Mouse (Mus musculus) G1E (cell line): ENCODE measurements around the gene Rbm4b.

Experiments used
- CTCF ChIP-seq: IDR thresholded peaks from 2 replicates; pipeline ENCODE4 v1.5.1; 2012; ENCODE audit warnings: low read depth, low read length, inconsistent platforms, mixed read lengths
- GATA2 ChIP-seq: IDR thresholded peaks from 2 replicates; pipeline ENCODE4 v1.6.1; 2012; ENCODE audit warnings: low read depth, low read length, inconsistent platforms, borderline replicate concordance
- POLR2AphosphoS5 ChIP-seq: IDR thresholded peaks from 2 replicates; pipeline ENCODE4 v1.6.1; 2012; ENCODE audit warnings: low read depth, low read length, inconsistent platforms; ENCODE audit not compliant: insufficient replicate concordance
- TAL1 ChIP-seq: conservative IDR thresholded peaks from 2 replicates; pipeline ENCODE4 v1.6.1; 2012; ENCODE audit warnings: low read depth, low read length, inconsistent platforms, mixed read lengths

DNA sequence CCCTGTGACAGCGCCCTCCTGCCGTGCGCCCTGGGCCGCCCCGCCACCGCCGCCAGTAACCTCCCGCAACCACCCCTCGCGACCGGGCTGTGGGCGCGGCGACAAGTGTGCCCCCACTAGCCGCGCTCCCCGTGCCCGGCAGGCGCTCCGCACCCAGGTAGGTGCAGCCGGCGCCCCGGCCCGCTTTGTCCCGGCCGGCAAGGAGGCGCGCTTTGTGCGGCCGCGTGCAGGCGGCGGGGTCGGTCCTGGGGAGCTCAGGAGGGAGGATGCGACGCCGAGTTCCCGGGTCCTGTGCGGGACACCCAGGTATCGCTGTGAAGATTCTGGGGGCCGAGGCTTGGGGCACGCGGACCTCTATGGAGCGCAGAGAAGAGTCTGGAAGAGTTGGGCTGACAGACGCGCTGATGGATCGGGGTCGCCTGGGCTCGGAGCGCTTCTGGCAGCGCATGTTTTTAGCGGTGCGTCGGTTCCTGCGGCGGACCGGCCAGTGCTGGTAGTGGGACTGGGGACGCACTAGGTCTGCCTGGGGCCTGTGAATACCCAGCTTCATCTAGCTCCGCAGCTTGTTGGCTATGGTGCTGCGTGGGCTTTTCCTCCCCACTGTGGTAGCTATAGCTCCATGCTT is 44.0 kb upstream of the Rbm4b start:
- no peak for TF ChIP-seq CTCF
- TF ChIP-seq TAL1: no peak
- no peak for TF ChIP-seq POLR2AphosphoS5
- TF ChIP-seq GATA2: no peak
